Mouse (Mus musculus): ENCODE data around the gene Klhl25. TPM values are rescaled to one million over a fixed set of nuclear protein-coding genes. Genes with fewer than 3 reads are reported as not detected.
"Not testable (repeated sequence)": the region's sequence is repeated elsewhere in the genome, so short reads cannot be mapped to it uniquely, and the experiment has no call there.

Klhl25 gene
- total and polyA plus RNA-seq, 2 experiments from 2014 or later: 12.6 to 34.2 TPM

DNA sequence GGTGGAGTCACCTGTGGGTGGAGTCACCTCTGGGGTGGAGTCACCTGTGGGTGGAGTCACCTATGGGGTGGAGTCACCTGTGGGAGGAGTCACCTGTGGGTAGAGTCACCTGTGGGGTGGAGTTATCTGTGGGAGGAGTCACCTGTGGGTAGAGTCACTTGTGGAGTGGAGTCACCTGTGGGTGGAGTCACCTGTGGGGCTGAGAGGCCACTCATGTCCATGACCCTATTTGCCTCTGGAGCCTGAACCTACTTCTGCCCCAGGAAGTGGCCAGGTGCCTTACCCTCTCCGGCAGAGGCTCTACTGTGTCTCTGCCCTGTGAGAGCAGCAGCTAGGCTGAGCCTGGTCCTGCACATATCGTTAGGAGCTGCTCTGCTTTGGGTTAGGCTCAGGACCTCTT, 20.6 kb downstream of the Klhl25 start:
- Histone ChIP-seq H3K36me3 (ENCODE audit: insufficient read depth, low read length) (peaks cover 26% of the 10 kb centered on the region), H3K4me2 (ENCODE audit: low read depth, low read length, poor library complexity, severe bottlenecking) (no peak overlapping the region), H3K4me3 (ENCODE audit: low read depth, low read length) (no peak overlapping the region), H3K4me1 (ENCODE audit: insufficient read depth, low read length) (no peaks in the 10 kb centered on the region), H3K27ac (ENCODE audit: low read depth, low read length) (no peak overlapping the region), H3K9ac (replicated peaks; ENCODE audit: low read length, poor library complexity, severe bottlenecking) (no peak overlapping the region), H3K27me3 (ENCODE audit: insufficient read depth, low read length) (no peaks in the 10 kb centered on the region), H3K9me3 (ENCODE audit: low read length) (no peaks in the 10 kb centered on the region)
- TF ChIP-seq CTCF (IDR thresholded peaks at IDR 0.05): no peak
- no peak for ATAC-seq (ENCODE audit: low FRiP score)
- no peak for DNase-seq (ENCODE audit: low spot score)
- 87% methylated on average over 2 of the region's 2 CpGs for WGBS

GRCm38 (mm10) chr7:75870551-75870950, 22.4 kb downstream of the Klhl25 start:
- no peaks in the 10 kb centered on the region for H3K27me3 ChIP-seq (ENCODE audit: insufficient read depth, low read length)

DNA sequence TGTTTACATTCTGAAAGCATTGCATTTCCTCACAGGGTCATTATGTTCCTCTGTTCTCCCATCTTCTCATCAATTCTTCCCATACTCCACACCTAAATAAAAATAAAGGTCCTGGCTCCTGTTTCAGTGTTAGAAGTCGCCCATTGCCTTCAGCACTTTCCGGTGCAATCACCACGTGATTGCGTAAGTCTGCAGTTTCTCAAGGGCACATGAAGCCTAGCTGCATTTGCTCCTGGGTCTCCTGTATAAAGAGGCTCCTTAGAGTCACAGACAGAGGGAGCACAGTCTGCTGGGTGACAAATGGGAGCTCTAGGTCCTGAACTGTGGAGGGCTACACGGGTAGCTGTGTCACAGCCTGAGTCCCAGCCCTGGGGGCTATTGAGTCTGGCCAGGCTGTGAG, 24.1 kb downstream of the Klhl25 start:
- Histone ChIP-seq H3K27me3 (ENCODE audit: insufficient read depth, low read length) (no peaks in the 10 kb centered on the region), H3K4me2 (ENCODE audit: low read depth, low read length, poor library complexity, severe bottlenecking) (no peak overlapping the region), H3K4me1 (ENCODE audit: insufficient read depth, low read length) (no peaks in the 10 kb centered on the region), H3K4me3 (ENCODE audit: low read depth, low read length) (no peak overlapping the region), H3K27ac (ENCODE audit: low read depth, low read length) (no peak overlapping the region), H3K36me3 (ENCODE audit: insufficient read depth, low read length) (peaks cover 4% of the 10 kb centered on the region), H3K9ac (replicated peaks; ENCODE audit: low read length, poor library complexity, severe bottlenecking) (no peak overlapping the region), H3K9me3 (ENCODE audit: low read length) (no peaks in the 10 kb centered on the region)
- 78% methylated on average over 5 of the region's 5 CpGs for WGBS
- TF ChIP-seq CTCF (IDR thresholded peaks at IDR 0.05): 0 out of 2 replicates have a peak, but pooled peaks have one; percentile 2
- ATAC-seq (ENCODE audit: low FRiP score) (no peak), DNase-seq (ENCODE audit: low spot score) (peak; percentile 26)

More at GRCm38 (mm10) chr7:75870551-75870950, 22.4 kb downstream of the Klhl25 start:
- Histone ChIP-seq H3K4me3 (ENCODE audit: low read depth, low read length) (no peak overlapping the region), H3K4me2 (ENCODE audit: low read depth, low read length, poor library complexity, severe bottlenecking) (no peak overlapping the region), H3K36me3 (ENCODE audit: insufficient read depth, low read length) (peaks cover 20% of the 10 kb centered on the region), H3K4me1 (ENCODE audit: insufficient read depth, low read length) (no peaks in the 10 kb centered on the region), H3K9me3 (ENCODE audit: low read length) (no peaks in the 10 kb centered on the region), H3K9ac (replicated peaks; ENCODE audit: low read length, poor library complexity, severe bottlenecking) (no peak overlapping the region), H3K27ac (ENCODE audit: low read depth, low read length) (no peak overlapping the region)
- ATAC-seq (ENCODE audit: low FRiP score): no peak
- DNase-seq (ENCODE audit: low spot score): no peak
- WGBS: 71% methylated on average over 9 of the region's 9 CpGs
- no peak for TF ChIP-seq CTCF (IDR thresholded peaks at IDR 0.05)

DNA sequence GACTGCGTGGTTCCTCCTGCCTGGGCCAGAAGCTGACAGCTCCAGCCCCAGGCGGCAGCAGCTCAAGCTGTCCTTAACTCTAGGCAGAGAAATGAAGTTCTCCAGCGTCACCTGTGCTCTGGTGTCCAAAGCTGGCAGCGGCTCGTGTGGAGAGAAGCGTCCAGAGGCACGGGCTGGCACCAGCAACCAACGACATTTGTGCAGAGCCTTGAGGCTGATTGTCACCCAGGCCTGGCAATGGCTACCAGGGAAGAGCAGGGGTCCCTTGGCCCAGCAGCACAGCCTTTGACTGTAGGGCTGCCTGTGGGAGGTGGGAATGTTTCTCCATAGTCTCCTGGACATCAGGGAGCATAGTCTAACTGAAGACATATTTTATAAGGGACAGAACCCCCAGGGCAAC, 24.6 kb downstream of the Klhl25 start:
- no peak for DNase-seq (ENCODE audit: low spot score)

GRCm38 (mm10) chr7:75873216-75873615, 25.1 kb downstream of the Klhl25 start:
- Histone ChIP-seq H3K9me3 (ENCODE audit: low read length) (no peaks in the 10 kb centered on the region), H3K27ac (ENCODE audit: low read depth, low read length) (no peak overlapping the region), H3K9ac (replicated peaks; ENCODE audit: low read length, poor library complexity, severe bottlenecking) (no peak overlapping the region), H3K4me3 (ENCODE audit: low read depth, low read length) (no peak overlapping the region), H3K36me3 (ENCODE audit: insufficient read depth, low read length) (peaks cover 4% of the 10 kb centered on the region), H3K4me1 (ENCODE audit: insufficient read depth, low read length) (no peaks in the 10 kb centered on the region), H3K4me2 (ENCODE audit: low read depth, low read length, poor library complexity, severe bottlenecking) (no peak overlapping the region), H3K27me3 (ENCODE audit: insufficient read depth, low read length) (no peaks in the 10 kb centered on the region)
- WGBS: 73% methylated on average over 3 of the region's 3 CpGs
- ATAC-seq (ENCODE audit: low FRiP score): no peak
- no peak for DNase-seq (ENCODE audit: low spot score)
- TF ChIP-seq CTCF (IDR thresholded peaks at IDR 0.05): peak; percentile 30

More for the DNA sequence above, 24.6 kb downstream of the Klhl25 start:
- Histone ChIP-seq H3K4me2 (ENCODE audit: low read depth, low read length, poor library complexity, severe bottlenecking) (no peak overlapping the region), H3K9me3 (ENCODE audit: low read length) (no peaks in the 10 kb centered on the region), H3K27me3 (ENCODE audit: insufficient read depth, low read length) (no peaks in the 10 kb centered on the region), H3K36me3 (ENCODE audit: insufficient read depth, low read length) (peaks cover 4% of the 10 kb centered on the region), H3K27ac (ENCODE audit: low read depth, low read length) (no peak overlapping the region), H3K4me1 (ENCODE audit: insufficient read depth, low read length) (no peaks in the 10 kb centered on the region), H3K9ac (replicated peaks; ENCODE audit: low read length, poor library complexity, severe bottlenecking) (no peak overlapping the region), H3K4me3 (ENCODE audit: low read depth, low read length) (no peak overlapping the region)
- WGBS: 89% methylated on average over 8 of the region's 8 CpGs
- TF ChIP-seq CTCF (IDR thresholded peaks at IDR 0.05): no peak
- 0 out of 2 replicates have a peak, but pooled peaks have one; percentile 9 for ATAC-seq (ENCODE audit: low FRiP score)

GRCm38 (mm10) chr7:75873746-75874145, 25.6 kb downstream of the Klhl25 start:
- H3K4me2 ChIP-seq (ENCODE audit: low read depth, low read length, poor library complexity, severe bottlenecking): no peak overlapping the region
- no peak for TF ChIP-seq CTCF (IDR thresholded peaks at IDR 0.05)
- no peaks in the 10 kb centered on the region for H3K4me1 ChIP-seq (ENCODE audit: insufficient read depth, low read length)
- WGBS: 93% methylated on average over 7 of the region's 7 CpGs
- DNase-seq (ENCODE audit: low spot score) (no peak), ATAC-seq (ENCODE audit: low FRiP score) (no peak)
- no peaks in the 10 kb centered on the region for H3K27me3 ChIP-seq (ENCODE audit: insufficient read depth, low read length)
- no peaks in the 10 kb centered on the region for H3K9me3 ChIP-seq (ENCODE audit: low read length)
- peaks cover 4% of the 10 kb centered on the region for H3K36me3 ChIP-seq (ENCODE audit: insufficient read depth, low read length)
- no peak overlapping the region for H3K9ac ChIP-seq (replicated peaks; ENCODE audit: low read length, poor library complexity, severe bottlenecking)
- no peak overlapping the region for H3K4me3 ChIP-seq (ENCODE audit: low read depth, low read length)
- no peak overlapping the region for H3K27ac ChIP-seq (ENCODE audit: low read depth, low read length)

GRCm38 (mm10) chr7:75879436-75879835, 31.3 kb downstream of the Klhl25 start:
- not testable (repeated sequence) for H3K27me3 ChIP-seq (ENCODE audit: insufficient read depth, low read length); DNase-seq (ENCODE audit: low spot score); ATAC-seq (ENCODE audit: low FRiP score)

More at GRCm38 (mm10) chr7:75879436-75879835, 31.3 kb downstream of the Klhl25 start:
- not testable (repeated sequence) for H3K4me1 ChIP-seq (ENCODE audit: insufficient read depth, low read length); H3K36me3 ChIP-seq (ENCODE audit: insufficient read depth, low read length); H3K9ac ChIP-seq (replicated peaks; ENCODE audit: low read length, poor library complexity, severe bottlenecking); H3K27ac ChIP-seq (ENCODE audit: low read depth, low read length); H3K4me2 ChIP-seq (ENCODE audit: low read depth, low read length, poor library complexity, severe bottlenecking); H3K9me3 ChIP-seq (ENCODE audit: low read length); H3K4me3 ChIP-seq (ENCODE audit: low read depth, low read length)
- 92% methylated on average over 2 of the region's 2 CpGs for WGBS
